In genomic region chr1:34819225-34819910, GRCm38 (mm10) we compare ENCODE assay signal across 13 mouse cellular contexts.
"Had no signal": no experiment of that assay in that cellular context is flagged by ENCODE, and none has a peak within 500 bp of the region (broad histone marks: within the 10 kb centered on the region; RNA-seq: fewer than 3 reads in every experiment).

No protein-coding gene starts in this region.

- H3K9me3 ChIP-seq: kidney, embryonic 15.5 days; limb, embryonic 15.5 days; liver, embryonic 12.5 days had no signal

- H3K9ac ChIP-seq: kidney, embryonic 15.5 days; limb, embryonic 15.5 days; liver, embryonic 12.5 days had no signal

- H3K4me1 ChIP-seq: kidney, embryonic 15.5 days; limb, embryonic 15.5 days; liver, embryonic 12.5 days had no signal

- ATAC-seq: hindbrain, postnatal 0 days; liver, embryonic 12.5 days; midbrain, embryonic 16.5 days had no signal

- H3K27ac ChIP-seq: hindbrain, postnatal 0 days; kidney, embryonic 15.5 days; limb, embryonic 15.5 days; liver, embryonic 12.5 days; stomach, postnatal 0 days had no signal

- H3K4me3 ChIP-seq: kidney, embryonic 15.5 days; limb, embryonic 15.5 days; liver, embryonic 12.5 days had no signal

- DNase-seq: kidney, adult 2 months; kidney, postnatal 14 days; layer of hippocampus, postnatal 36 days; right cerebral cortex, adult 18-20 months; right cerebral cortex, postnatal 25 days; thymus, postnatal 4 days had no signal

- H3K4me2 ChIP-seq: kidney, embryonic 15.5 days; limb, embryonic 15.5 days; liver, embryonic 12.5 days; midbrain, embryonic 11.5 days had no signal

- H3K27me3 ChIP-seq: kidney, embryonic 15.5 days; limb, embryonic 15.5 days; liver, embryonic 12.5 days had no signal
